Mouse (Mus musculus): ENCODE results near the gene Map2k5. TPM values are rescaled to one million over a fixed set of nuclear protein-coding genes. Genes with fewer than 3 reads are reported as not detected.

Map2k5 gene
- polyA plus RNA-seq, 1 experiment: 32.7 TPM

DNA sequence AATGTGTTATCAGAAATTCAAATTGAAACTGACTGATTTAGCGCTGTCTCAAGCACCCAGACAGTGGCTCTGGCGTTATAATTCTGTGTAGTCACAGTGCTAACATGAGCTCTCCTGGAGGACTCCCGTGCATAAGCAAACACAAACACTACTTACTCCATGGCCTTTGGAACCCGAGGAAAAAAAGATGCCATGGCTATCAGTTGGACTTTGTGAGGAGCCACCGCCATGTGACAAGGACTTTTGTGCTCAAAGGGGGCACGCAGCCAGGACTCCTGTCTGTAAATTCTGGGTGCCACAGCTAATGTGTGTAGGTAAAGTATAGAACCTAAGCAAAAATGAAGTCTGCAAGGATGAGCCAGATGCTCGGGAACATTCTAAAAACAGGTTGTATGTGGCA, 192.5 kb downstream of the Map2k5 start:
- Histone ChIP-seq H3K4me1 (ENCODE audit: control insufficient read depth, insufficient read depth, low read length) (no peaks in the 10 kb centered on the region), H3K27ac (ENCODE audit: insufficient read depth, low read length) (no peak overlapping the region), H3K4me3 (ENCODE audit: insufficient read depth, low read length) (no peak overlapping the region)
- TF ChIP-seq POLR2A (IDR thresholded peaks at IDR 0.05; ENCODE audit: extremely low read depth, insufficient read depth, low read length) (no peak), CTCF (IDR thresholded peaks at IDR 0.05; ENCODE audit: extremely low read depth, insufficient read depth, low read length) (no peak)

DNA sequence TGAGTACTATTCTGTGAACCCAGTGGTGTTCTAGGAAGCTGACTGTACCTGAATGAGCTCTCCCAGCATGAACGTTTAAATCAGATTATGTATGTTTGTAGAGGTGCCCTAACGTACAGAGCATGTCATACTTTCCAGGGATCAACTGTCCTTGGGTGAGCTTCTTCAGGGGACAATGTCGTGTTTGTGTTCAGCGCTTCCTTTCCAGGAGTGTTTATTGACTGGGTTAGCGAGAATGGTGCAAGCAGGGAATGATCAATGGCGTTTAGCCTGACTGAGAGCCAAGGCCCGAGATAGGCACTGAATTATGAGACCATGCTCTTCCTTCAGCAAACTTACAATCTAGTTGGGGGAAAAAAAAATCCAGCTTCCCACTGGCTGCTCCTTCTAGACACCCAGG, 193.8 kb downstream of the Map2k5 start:
- Histone ChIP-seq H3K4me1 (ENCODE audit: control insufficient read depth, insufficient read depth, low read length) (no peaks in the 10 kb centered on the region), H3K27ac (ENCODE audit: insufficient read depth, low read length) (no peak overlapping the region), H3K4me3 (ENCODE audit: insufficient read depth, low read length) (no peak overlapping the region)
- TF ChIP-seq CTCF (IDR thresholded peaks at IDR 0.05; ENCODE audit: extremely low read depth, insufficient read depth, low read length) (no peak), POLR2A (IDR thresholded peaks at IDR 0.05; ENCODE audit: extremely low read depth, insufficient read depth, low read length) (no peak)

GRCm38 (mm10) chr9:63182306-63182960, 195.3 kb downstream of the Map2k5 start:
- Histone ChIP-seq H3K27ac (ENCODE audit: insufficient read depth, low read length) (no peak overlapping the region), H3K4me3 (ENCODE audit: insufficient read depth, low read length) (no peak overlapping the region), H3K4me1 (ENCODE audit: control insufficient read depth, insufficient read depth, low read length) (no peaks in the 10 kb centered on the region)
- TF ChIP-seq CTCF (IDR thresholded peaks at IDR 0.05; ENCODE audit: extremely low read depth, insufficient read depth, low read length) (no peak), POLR2A (IDR thresholded peaks at IDR 0.05; ENCODE audit: extremely low read depth, insufficient read depth, low read length) (no peak)

DNA sequence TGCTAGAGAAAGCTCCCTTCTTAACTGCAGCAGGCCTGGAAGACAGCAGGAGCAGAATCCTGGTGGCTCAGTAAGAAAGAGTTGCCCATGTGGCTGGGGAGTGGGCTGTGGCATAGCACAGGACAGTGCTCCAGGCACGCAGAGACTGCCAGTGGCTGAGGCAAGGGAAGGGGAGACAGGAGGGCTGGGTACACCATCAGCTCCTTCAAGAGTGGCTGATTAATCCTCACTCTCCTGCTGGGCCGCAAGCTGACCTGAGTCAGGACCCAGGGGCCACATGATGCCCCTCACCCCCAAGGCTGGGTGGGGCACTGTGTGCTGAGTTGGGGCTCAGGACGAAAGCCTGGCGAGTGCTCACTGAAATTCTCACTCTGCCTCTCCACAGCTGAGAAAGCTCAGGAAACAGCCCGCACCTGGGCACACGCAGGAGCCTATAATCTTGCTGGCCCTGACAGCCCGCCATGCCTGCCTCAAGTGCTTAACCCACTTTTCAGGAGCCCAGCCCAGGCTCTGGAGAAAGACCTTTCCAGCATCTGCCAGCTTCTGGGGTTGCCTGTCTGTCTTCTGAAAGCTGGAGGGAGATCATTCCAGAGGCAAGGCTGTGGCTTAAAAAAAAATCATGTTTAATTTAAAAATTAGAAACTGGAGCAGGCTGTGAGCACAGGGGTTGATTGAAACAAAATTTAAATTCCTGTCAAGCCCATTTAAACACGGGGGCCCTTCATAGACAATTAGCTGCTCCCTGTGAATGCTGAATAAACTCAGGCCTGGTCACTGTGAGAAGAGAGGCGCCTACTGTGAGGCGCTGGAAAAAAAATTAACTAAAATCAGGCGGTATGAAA, 196.1 kb downstream of the Map2k5 start:
- Histone ChIP-seq H3K4me1 (ENCODE audit: control insufficient read depth, insufficient read depth, low read length) (no peaks in the 10 kb centered on the region), H3K27ac (ENCODE audit: insufficient read depth, low read length) (no peak overlapping the region), H3K4me3 (ENCODE audit: insufficient read depth, low read length) (no peak overlapping the region)
- no peak for TF ChIP-seq CTCF (IDR thresholded peaks at IDR 0.05; ENCODE audit: extremely low read depth, insufficient read depth, low read length)
- no peak for TF ChIP-seq POLR2A (IDR thresholded peaks at IDR 0.05; ENCODE audit: extremely low read depth, insufficient read depth, low read length)

GRCm38 (mm10) chr9:63178296-63178695, 199.4 kb downstream of the Map2k5 start:
- Histone ChIP-seq H3K4me3 (ENCODE audit: insufficient read depth, low read length) (no peak overlapping the region), H3K27ac (ENCODE audit: insufficient read depth, low read length) (no peak overlapping the region), H3K4me1 (ENCODE audit: control insufficient read depth, insufficient read depth, low read length) (no peaks in the 10 kb centered on the region)
- TF ChIP-seq CTCF (IDR thresholded peaks at IDR 0.05; ENCODE audit: extremely low read depth, insufficient read depth, low read length) (no peak), POLR2A (IDR thresholded peaks at IDR 0.05; ENCODE audit: extremely low read depth, insufficient read depth, low read length) (no peak)

DNA sequence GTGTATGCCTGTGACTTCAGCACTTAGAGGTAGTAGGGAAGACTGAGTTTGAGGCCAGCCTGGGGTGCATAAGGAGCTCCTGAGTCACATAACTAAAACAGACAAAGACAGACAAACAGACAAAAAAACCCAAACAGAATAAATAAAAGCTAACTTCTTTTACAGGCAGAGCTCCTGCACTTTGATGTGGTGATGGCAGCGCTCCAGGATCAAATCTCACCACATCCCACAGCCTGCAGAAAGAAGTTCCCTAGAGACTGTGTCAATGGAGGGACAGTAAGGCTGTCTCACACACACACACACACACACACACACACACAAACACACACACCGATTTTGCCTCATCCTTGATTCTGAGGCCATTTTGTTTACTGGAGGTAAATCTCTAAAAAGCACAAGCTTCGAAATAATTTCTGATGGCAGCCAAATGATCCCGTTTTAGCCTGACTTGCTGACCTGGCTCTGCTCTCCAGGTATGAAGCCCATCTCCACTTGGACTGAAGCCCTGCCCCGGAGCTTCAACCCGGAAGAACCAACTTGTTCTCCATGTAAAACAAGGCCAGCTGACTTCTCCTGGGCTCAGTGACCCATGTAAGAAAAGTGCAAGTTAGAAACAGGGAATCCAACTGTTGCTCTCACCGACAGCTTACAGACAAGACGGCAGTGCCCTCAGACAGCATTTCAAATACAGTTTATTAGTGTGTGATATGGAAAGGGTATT, 203.5 kb downstream of the Map2k5 start:
- TF ChIP-seq POLR2A (IDR thresholded peaks at IDR 0.05; ENCODE audit: extremely low read depth, insufficient read depth, low read length) (no peak), CTCF (IDR thresholded peaks at IDR 0.05; ENCODE audit: extremely low read depth, insufficient read depth, low read length) (no peak)
- no peak overlapping the region for H3K27ac ChIP-seq (ENCODE audit: insufficient read depth, low read length)
- no peak overlapping the region for H3K4me3 ChIP-seq (ENCODE audit: insufficient read depth, low read length)
- H3K4me1 ChIP-seq (ENCODE audit: control insufficient read depth, insufficient read depth, low read length): no peaks in the 10 kb centered on the region

DNA sequence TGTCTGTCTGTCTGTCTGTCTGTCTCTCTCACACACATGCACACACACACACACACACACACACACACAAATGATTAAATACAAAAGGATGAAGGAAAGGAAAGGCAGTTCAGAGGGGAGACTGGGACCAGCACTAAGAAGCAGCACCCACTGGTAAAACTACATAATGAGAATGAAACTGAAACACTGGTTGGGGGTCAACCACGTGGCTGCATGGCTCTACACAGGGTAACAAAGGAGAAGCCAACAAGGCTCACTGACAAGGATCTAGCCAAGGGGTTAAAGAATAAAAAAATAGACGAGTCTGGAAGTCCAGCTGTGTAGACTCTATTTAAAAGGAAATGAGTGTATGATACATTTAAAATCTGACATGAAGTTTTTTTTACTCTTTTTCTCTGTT, 205.8 kb downstream of the Map2k5 start:
- Histone ChIP-seq H3K4me1 (ENCODE audit: control insufficient read depth, insufficient read depth, low read length) (no peaks in the 10 kb centered on the region), H3K27ac (ENCODE audit: insufficient read depth, low read length) (no peak overlapping the region), H3K4me3 (ENCODE audit: insufficient read depth, low read length) (no peak overlapping the region)
- TF ChIP-seq POLR2A (IDR thresholded peaks at IDR 0.05; ENCODE audit: extremely low read depth, insufficient read depth, low read length) (no peak), CTCF (IDR thresholded peaks at IDR 0.05; ENCODE audit: extremely low read depth, insufficient read depth, low read length) (no peak)

DNA sequence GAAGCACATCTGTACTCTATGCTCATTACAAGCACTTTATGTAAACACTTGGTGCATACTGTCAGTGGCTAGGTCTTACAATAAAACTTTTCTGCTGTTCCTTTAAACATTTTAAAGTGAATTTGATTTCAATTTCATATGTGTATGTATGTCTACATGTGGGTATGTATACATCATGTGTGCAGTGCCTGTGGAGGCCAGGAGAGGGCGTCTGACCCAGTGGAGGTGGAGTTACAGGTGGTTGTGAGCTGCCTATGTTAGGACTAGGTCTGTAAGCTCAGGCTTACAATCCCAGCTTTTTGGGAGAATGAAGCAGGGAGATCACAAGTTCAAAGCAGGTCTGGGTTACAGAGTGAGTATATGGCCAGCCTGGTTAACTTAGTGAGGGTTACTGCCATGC, 208.6 kb downstream of the Map2k5 start:
- Histone ChIP-seq H3K27ac (ENCODE audit: insufficient read depth, low read length) (no peak overlapping the region), H3K4me3 (ENCODE audit: insufficient read depth, low read length) (no peak overlapping the region), H3K4me1 (ENCODE audit: control insufficient read depth, insufficient read depth, low read length) (no peaks in the 10 kb centered on the region)
- TF ChIP-seq POLR2A (IDR thresholded peaks at IDR 0.05; ENCODE audit: extremely low read depth, insufficient read depth, low read length) (no peak), CTCF (IDR thresholded peaks at IDR 0.05; ENCODE audit: extremely low read depth, insufficient read depth, low read length) (0 out of 2 replicates have a peak, but pooled peaks have one; percentile 0)

DNA sequence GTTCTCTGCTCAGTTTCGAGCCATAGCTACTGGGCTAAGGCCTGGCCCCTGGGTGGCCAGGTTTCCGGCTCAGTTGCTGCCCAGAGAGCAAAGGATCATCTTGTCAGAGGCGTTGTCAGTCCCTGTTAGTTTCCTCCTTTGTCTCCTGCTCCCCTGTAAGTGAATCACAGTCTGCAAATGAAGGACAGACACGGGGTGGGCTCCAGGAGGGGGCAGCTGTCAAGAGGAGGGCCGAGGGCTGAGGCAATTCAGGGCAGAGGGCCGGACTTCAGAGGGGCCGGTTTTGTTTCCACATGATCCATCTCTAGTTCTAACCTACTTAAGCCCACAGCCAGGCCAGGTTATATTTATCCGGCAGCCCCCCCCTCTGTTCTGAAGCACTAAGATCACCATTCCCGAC, 212.6 kb downstream of the Map2k5 start:
- Histone ChIP-seq H3K4me3 (ENCODE audit: insufficient read depth, low read length) (no peak overlapping the region), H3K27ac (ENCODE audit: insufficient read depth, low read length) (no peak overlapping the region)

More for the DNA sequence above, 212.6 kb downstream of the Map2k5 start:
- TF ChIP-seq CTCF (IDR thresholded peaks at IDR 0.05; ENCODE audit: extremely low read depth, insufficient read depth, low read length): no peak
- TF ChIP-seq POLR2A (IDR thresholded peaks at IDR 0.05; ENCODE audit: extremely low read depth, insufficient read depth, low read length): no peak
- no peaks in the 10 kb centered on the region for H3K4me1 ChIP-seq (ENCODE audit: control insufficient read depth, insufficient read depth, low read length)

Measured in cortical plate, adult 2 months (tissue).